Mouse (Mus musculus): ENCODE measurements around the gene Dzank1. TPM values are rescaled to one million over a fixed set of nuclear protein-coding genes. Genes with fewer than 3 reads are reported as not detected.

Gene Dzank1
- polyA plus RNA-seq, 1 experiment from 2014 or later = 3.8 TPM

GRCm38 (mm10) chr2:144464182-144464581 is 63.0 kb downstream of the Dzank1 start:
- Histone ChIP-seq H3K9me3 (ENCODE audit: control insufficient read depth, low read length) (no peaks in the 10 kb centered on the region), H3K27me3 (ENCODE audit: control insufficient read depth, insufficient read depth, low read length) (no peaks in the 10 kb centered on the region), H3K27ac (ENCODE audit: low read depth, low read length) (no peak overlapping the region), H3K4me1 (replicated peaks; ENCODE audit: control insufficient read depth, insufficient read depth, low read length) (no peaks in the 10 kb centered on the region), H3K36me3 (ENCODE audit: control insufficient read depth, insufficient read depth, low read length) (no peaks in the 10 kb centered on the region), H3K9ac (ENCODE audit: low read length) (no peak overlapping the region), H3K4me2 (ENCODE audit: low read depth, low read length, severe bottlenecking) (no peak overlapping the region), H3K4me3 (ENCODE audit: low read depth, low read length) (no peak overlapping the region)
- WGBS = 73% methylated on average over 7 of the region's 7 CpGs
- DNase-seq (ENCODE audit: low spot score) (no peak), ATAC-seq (replicated peaks; ENCODE audit: low FRiP score) (no peak)

- H3K9me3 ChIP-seq (ENCODE audit: control insufficient read depth, low read length) = no peaks in the 10 kb centered on the region
Observed at GRCm38 (mm10) chr2:144458975-144459754, 68.0 kb downstream of the Dzank1 start.

GRCm38 (mm10) chr2:144458355-144458754 is 68.9 kb downstream of the Dzank1 start:
- DNase-seq (ENCODE audit: low spot score) = no peak
- Histone ChIP-seq H3K4me3 (ENCODE audit: low read depth, low read length) (peak overlapping the region; percentile 46), H3K4me2 (ENCODE audit: low read depth, low read length, severe bottlenecking) (peak overlapping the region; percentile 54), H3K4me1 (replicated peaks; ENCODE audit: control insufficient read depth, insufficient read depth, low read length) (no peaks in the 10 kb centered on the region), H3K36me3 (ENCODE audit: control insufficient read depth, insufficient read depth, low read length) (no peaks in the 10 kb centered on the region), H3K9me3 (ENCODE audit: control insufficient read depth, low read length) (no peaks in the 10 kb centered on the region), H3K9ac (ENCODE audit: low read length) (no peak overlapping the region; the same call in 1 of the 2 replicates), H3K27me3 (ENCODE audit: control insufficient read depth, insufficient read depth, low read length) (no peaks in the 10 kb centered on the region), H3K27ac (ENCODE audit: low read depth, low read length) (no peak overlapping the region)
- no peak for ATAC-seq (replicated peaks; ENCODE audit: low FRiP score)
- 72% methylated on average over 6 of the region's 6 CpGs for WGBS

More at GRCm38 (mm10) chr2:144458975-144459754, 68.0 kb downstream of the Dzank1 start:
- peak overlapping the region; percentile 46 for H3K4me3 ChIP-seq (ENCODE audit: low read depth, low read length)
- no peaks in the 10 kb centered on the region for H3K27me3 ChIP-seq (ENCODE audit: control insufficient read depth, insufficient read depth, low read length)
- no peak overlapping the region for H3K27ac ChIP-seq (ENCODE audit: low read depth, low read length)
- H3K9ac ChIP-seq (ENCODE audit: low read length) = peak overlapping the region; percentile 69
- 5% methylated on average over 25 of the region's 25 CpGs for WGBS
- peak overlapping the region; percentile 54 for H3K4me2 ChIP-seq (ENCODE audit: low read depth, low read length, severe bottlenecking)
- ATAC-seq (replicated peaks; ENCODE audit: low FRiP score) (peak; percentile 98), DNase-seq (ENCODE audit: low spot score) (peak; percentile 87)
- H3K36me3 ChIP-seq (ENCODE audit: control insufficient read depth, insufficient read depth, low read length) = no peaks in the 10 kb centered on the region
- no peaks in the 10 kb centered on the region for H3K4me1 ChIP-seq (replicated peaks; ENCODE audit: control insufficient read depth, insufficient read depth, low read length)

GRCm38 (mm10) chr2:144452364-144453008 is 74.7 kb downstream of the Dzank1 start:
- Histone ChIP-seq H3K4me2 (ENCODE audit: low read depth, low read length, severe bottlenecking) (no peak overlapping the region), H3K27me3 (ENCODE audit: control insufficient read depth, insufficient read depth, low read length) (no peaks in the 10 kb centered on the region), H3K27ac (ENCODE audit: low read depth, low read length) (no peak overlapping the region), H3K9ac (ENCODE audit: low read length) (no peak overlapping the region), H3K9me3 (ENCODE audit: control insufficient read depth, low read length) (no peaks in the 10 kb centered on the region), H3K36me3 (ENCODE audit: control insufficient read depth, insufficient read depth, low read length) (no peaks in the 10 kb centered on the region), H3K4me1 (replicated peaks; ENCODE audit: control insufficient read depth, insufficient read depth, low read length) (no peaks in the 10 kb centered on the region), H3K4me3 (ENCODE audit: low read depth, low read length) (no peak overlapping the region)
- ATAC-seq (replicated peaks; ENCODE audit: low FRiP score) (peak; percentile 73; the same call in 1 of the 2 replicates), DNase-seq (ENCODE audit: low spot score) (peak; percentile 79)
- WGBS = 16% methylated on average over 8 of the region's 8 CpGs

GRCm38 (mm10) chr2:144450378-144450777 is 76.8 kb downstream of the Dzank1 start:
- H3K36me3 ChIP-seq (ENCODE audit: control insufficient read depth, insufficient read depth, low read length) = no peaks in the 10 kb centered on the region

GRCm38 (mm10) chr2:144446360-144446999 is 80.7 kb downstream of the Dzank1 start:
- Histone ChIP-seq H3K4me3 (ENCODE audit: low read depth, low read length) (no peak overlapping the region), H3K9ac (ENCODE audit: low read length) (no peak overlapping the region), H3K36me3 (ENCODE audit: control insufficient read depth, insufficient read depth, low read length) (no peaks in the 10 kb centered on the region), H3K9me3 (ENCODE audit: control insufficient read depth, low read length) (no peaks in the 10 kb centered on the region), H3K27ac (ENCODE audit: low read depth, low read length) (no peak overlapping the region), H3K4me2 (ENCODE audit: low read depth, low read length, severe bottlenecking) (no peak overlapping the region), H3K27me3 (ENCODE audit: control insufficient read depth, insufficient read depth, low read length) (no peaks in the 10 kb centered on the region), H3K4me1 (replicated peaks; ENCODE audit: control insufficient read depth, insufficient read depth, low read length) (no peaks in the 10 kb centered on the region)
- ATAC-seq (replicated peaks; ENCODE audit: low FRiP score) (no peak), DNase-seq (ENCODE audit: low spot score) (no peak)
- WGBS = 81% methylated on average over 7 of the region's 7 CpGs

More at GRCm38 (mm10) chr2:144450378-144450777, 76.8 kb downstream of the Dzank1 start:
- WGBS = 80% methylated on average over 2 of the region's 2 CpGs
- no peak for ATAC-seq (replicated peaks; ENCODE audit: low FRiP score)
- H3K4me2 ChIP-seq (ENCODE audit: low read depth, low read length, severe bottlenecking) = no peak overlapping the region
- no peak for DNase-seq (ENCODE audit: low spot score)
- no peak overlapping the region for H3K9ac ChIP-seq (ENCODE audit: low read length)
- no peak overlapping the region for H3K4me3 ChIP-seq (ENCODE audit: low read depth, low read length)
- no peaks in the 10 kb centered on the region for H3K27me3 ChIP-seq (ENCODE audit: control insufficient read depth, insufficient read depth, low read length)
- H3K9me3 ChIP-seq (ENCODE audit: control insufficient read depth, low read length) = no peaks in the 10 kb centered on the region
- no peaks in the 10 kb centered on the region for H3K4me1 ChIP-seq (replicated peaks; ENCODE audit: control insufficient read depth, insufficient read depth, low read length)
- no peak overlapping the region for H3K27ac ChIP-seq (ENCODE audit: low read depth, low read length)

- Histone ChIP-seq H3K27me3 (ENCODE audit: control insufficient read depth, insufficient read depth, low read length) (no peaks in the 10 kb centered on the region), H3K4me1 (replicated peaks; ENCODE audit: control insufficient read depth, insufficient read depth, low read length) (no peaks in the 10 kb centered on the region), H3K36me3 (ENCODE audit: control insufficient read depth, insufficient read depth, low read length) (no peaks in the 10 kb centered on the region), H3K4me2 (ENCODE audit: low read depth, low read length, severe bottlenecking) (no peak overlapping the region), H3K27ac (ENCODE audit: low read depth, low read length) (no peak overlapping the region), H3K9ac (ENCODE audit: low read length) (no peak overlapping the region), H3K9me3 (ENCODE audit: control insufficient read depth, low read length) (no peaks in the 10 kb centered on the region), H3K4me3 (ENCODE audit: low read depth, low read length) (no peak overlapping the region)
- ATAC-seq (replicated peaks; ENCODE audit: low FRiP score) (no peak), DNase-seq (ENCODE audit: low spot score) (no peak)
- 94% methylated on average over 11 of the region's 11 CpGs for WGBS
Observed at GRCm38 (mm10) chr2:144441386-144441915, 85.8 kb downstream of the Dzank1 start.

GRCm38 (mm10) chr2:144439191-144439700 is 88.0 kb downstream of the Dzank1 start:
- H3K9me3 ChIP-seq (ENCODE audit: control insufficient read depth, low read length) = no peaks in the 10 kb centered on the region
- no peak overlapping the region for H3K9ac ChIP-seq (ENCODE audit: low read length)
- no peak for DNase-seq (ENCODE audit: low spot score)
- no peaks in the 10 kb centered on the region for H3K36me3 ChIP-seq (ENCODE audit: control insufficient read depth, insufficient read depth, low read length)
- no peaks in the 10 kb centered on the region for H3K27me3 ChIP-seq (ENCODE audit: control insufficient read depth, insufficient read depth, low read length)
- H3K4me1 ChIP-seq (replicated peaks; ENCODE audit: control insufficient read depth, insufficient read depth, low read length) = no peaks in the 10 kb centered on the region
- H3K4me2 ChIP-seq (ENCODE audit: low read depth, low read length, severe bottlenecking) = no peak overlapping the region
- no peak overlapping the region for H3K27ac ChIP-seq (ENCODE audit: low read depth, low read length)
- H3K4me3 ChIP-seq (ENCODE audit: low read depth, low read length) = no peak overlapping the region
- whole genome bisulfite sequencing = 71% methylated on average over 3 of the region's 3 CpGs
- ATAC-seq (replicated peaks; ENCODE audit: low FRiP score) = no peak

All from forebrain, embryonic 11.5 days (tissue).